Mouse (Mus musculus) MEL (cell line): ENCODE data around the gene Ndufa10. TPM values are rescaled to one million over a fixed set of nuclear protein-coding genes. Genes with fewer than 3 reads are reported as not detected.

Experiments used
- DNase-seq: peaks from one replicate; pipeline ENCODE4 v3.0.0; 2011; ENCODE audit warnings: low read depth, low spot score
- H3K27ac ChIP-seq: 2 replicates; pipeline ENCODE4 v1.5.1; 2012; ENCODE audit warnings: low read depth, mild to moderate bottlenecking, control low read depth, low read length, moderate library complexity; ENCODE audit not compliant: control insufficient read depth
- H3K27me3 ChIP-seq, 2 experiments: fragments of 150-350 bp in 1 of 2; sonication (generic) in 1 of 2; 2 replicates each; pipeline ENCODE4 v1.6.1; 2012; ENCODE audit warnings: low read length in 2 of 2, mild to moderate bottlenecking in 2 of 2, improper control_type of control experiment in 1 of 2, moderate library complexity in 1 of 2; ENCODE audit not compliant: insufficient read depth in 2 of 2, control insufficient read depth in 1 of 2
- H3K36me3 ChIP-seq, 2 experiments: 2 replicates each; pipeline ENCODE4 v1.6.1; 2012 to 2014; ENCODE audit warnings: low read length in 2 of 2, improper control_type of control experiment in 1 of 2, inconsistent platforms in 1 of 2, mild to moderate bottlenecking in 1 of 2; ENCODE audit not compliant: insufficient read depth in 2 of 2, control insufficient read depth in 1 of 2
- H3K4me1 ChIP-seq, 2 experiments: fragments of 150-350 bp in 1 of 2; sonication (generic) in 1 of 2; 2 replicates each; pipeline ENCODE4 v1.6.1; 2012; ENCODE audit warnings: low read length in 2 of 2, improper control_type of control experiment in 1 of 2, mild to moderate bottlenecking in 1 of 2; ENCODE audit not compliant: insufficient read depth in 2 of 2, control insufficient read depth in 1 of 2
- H3K4me3 ChIP-seq, 2 experiments: fragments of 150-350 bp in 1 of 2; sonication (generic) in 1 of 2; 2 replicates each; pipeline ENCODE4 v1.5.1; 2012; ENCODE audit warnings: low read depth in 2 of 2, low read length in 2 of 2, mild to moderate bottlenecking in 2 of 2, moderate library complexity in 2 of 2, control low read depth in 1 of 2, improper control_type of control experiment in 1 of 2; ENCODE audit not compliant: control insufficient read depth in 1 of 2, insufficient read depth in 1 of 2
- H3K79me2 ChIP-seq: 2 replicates; pipeline ENCODE4 v1.6.1; 2012; ENCODE audit warnings: mild to moderate bottlenecking, low read length, moderate library complexity; ENCODE audit not compliant: control insufficient read depth, poor library complexity, insufficient read depth
- H3K9ac ChIP-seq: 2 replicates; pipeline ENCODE4 v1.6.1; 2012; ENCODE audit warnings: low read depth, mild to moderate bottlenecking, control low read depth, low read length, moderate library complexity; ENCODE audit not compliant: control insufficient read depth, poor library complexity, severe bottlenecking
- H3K9me3 ChIP-seq: fragments of 150-350 bp; sonication (generic); replicated peaks from 2 replicates; pipeline ENCODE4 v1.6.1; 2012; ENCODE audit warnings: mild to moderate bottlenecking, low read length, improper control_type of control experiment, moderate library complexity; ENCODE audit not compliant: insufficient read depth
- BHLHE40 ChIP-seq: IDR thresholded peaks from 2 replicates; pipeline ENCODE4 v1.6.1; 2012; ENCODE audit warnings: low read depth, mild to moderate bottlenecking, inconsistent platforms, low read length, improper control_type of control experiment, borderline replicate concordance
- CHD1 ChIP-seq: IDR thresholded peaks from 2 replicates; pipeline ENCODE4 v1.6.1; 2012; ENCODE audit warnings: low read depth, mild to moderate bottlenecking, inconsistent platforms, low read length, improper control_type of control experiment
- CHD2 ChIP-seq: IDR thresholded peaks from 2 replicates; pipeline ENCODE4 v1.6.1; 2011; ENCODE audit warnings: low read length, improper control_type of control experiment
- CTCF ChIP-seq, 3 experiments: IDR thresholded peaks in 2 of 3; conservative IDR thresholded peaks in 1 of 3; 2 replicates each; pipeline ENCODE4 v1.5.1; 2011 to 2012; ENCODE audit warnings: low read length in 3 of 3, low read depth in 2 of 3, mild to moderate bottlenecking in 2 of 3, improper control_type of control experiment in 1 of 3, inconsistent platforms in 1 of 3, mixed read lengths in 1 of 3, moderate library complexity in 1 of 3; ENCODE audit not compliant: control insufficient read depth in 1 of 3, insufficient read depth in 1 of 3, poor library complexity in 1 of 3, severe bottlenecking in 1 of 3
- ETS1 ChIP-seq: IDR thresholded peaks from 2 replicates; pipeline ENCODE4 v1.6.1; 2012; ENCODE audit warnings: low read depth, mild to moderate bottlenecking, inconsistent platforms, low read length, improper control_type of control experiment, moderate library complexity
- GABPA ChIP-seq: IDR thresholded peaks from 2 replicates; pipeline ENCODE4 v1.6.1; 2012; ENCODE audit warnings: low read depth, mild to moderate bottlenecking, inconsistent platforms, low read length, improper control_type of control experiment, moderate library complexity
- MAFK ChIP-seq: IDR thresholded peaks from 2 replicates; pipeline ENCODE4 v1.6.1; 2011; ENCODE audit warnings: low read depth, mild to moderate bottlenecking, low read length, improper control_type of control experiment, borderline replicate concordance
- MAX ChIP-seq: IDR thresholded peaks from 2 replicates; pipeline ENCODE4 v1.6.1; 2011; ENCODE audit warnings: low read length, improper control_type of control experiment
- MEF2A ChIP-seq: IDR thresholded peaks from 2 replicates; pipeline ENCODE4 v1.6.1; 2014; ENCODE audit warnings: low read depth, mild to moderate bottlenecking, inconsistent platforms, low read length, improper control_type of control experiment; ENCODE audit not compliant: poor library complexity, insufficient replicate concordance, severe bottlenecking; ENCODE audit errors: extremely low read depth
- MXI1 ChIP-seq: IDR thresholded peaks from 2 replicates; pipeline ENCODE4 v1.6.1; 2011; ENCODE audit warnings: mild to moderate bottlenecking, low read depth, low read length, improper control_type of control experiment
- MYB ChIP-seq: IDR thresholded peaks from 2 replicates; pipeline ENCODE4 v1.6.1; 2011; ENCODE audit warnings: mild to moderate bottlenecking, low read depth, low read length, improper control_type of control experiment
- POLR2AphosphoS2 ChIP-seq: IDR thresholded peaks from 2 replicates; pipeline ENCODE4 v1.6.1; 2011; ENCODE audit warnings: low read length, improper control_type of control experiment
- POLR2AphosphoS5 ChIP-seq: IDR thresholded peaks from 2 replicates; pipeline ENCODE4 v1.6.1; 2012; ENCODE audit warnings: low read depth, borderline replicate concordance, mild to moderate bottlenecking, inconsistent platforms, low read length, moderate library complexity, mixed read lengths
- SIN3A ChIP-seq: IDR thresholded peaks from 2 replicates; pipeline ENCODE4 v1.6.1; 2012; ENCODE audit warnings: low read length, improper control_type of control experiment, inconsistent platforms
- SMC3 ChIP-seq: IDR thresholded peaks from 2 replicates; pipeline ENCODE4 v1.6.1; 2011; ENCODE audit warnings: low read depth, low read length, improper control_type of control experiment
- TBP ChIP-seq: IDR thresholded peaks from 2 replicates; pipeline ENCODE4 v1.8.0; 2011; ENCODE audit warnings: low read depth, low read length, improper control_type of control experiment
- TCF12 ChIP-seq: IDR thresholded peaks from 2 replicates; pipeline ENCODE4 v1.6.1; 2014; ENCODE audit warnings: low read depth, mild to moderate bottlenecking, inconsistent platforms, low read length, improper control_type of control experiment, moderate library complexity
- USF2 ChIP-seq, 2 experiments: IDR thresholded peaks; 2 replicates each; pipeline ENCODE4 v1.6.1; 2011 to 2012; ENCODE audit warnings: improper control_type of control experiment in 2 of 2, low read length in 2 of 2, borderline replicate concordance in 1 of 2, inconsistent platforms in 1 of 2, low read depth in 1 of 2, mild to moderate bottlenecking in 1 of 2; ENCODE audit not compliant: insufficient read depth in 1 of 2
- ZC3H11A ChIP-seq: IDR thresholded peaks from 2 replicates; pipeline ENCODE4 v1.6.1; 2012; ENCODE audit warnings: low read depth, mild to moderate bottlenecking, inconsistent platforms, low read length, improper control_type of control experiment
- ZMIZ1 ChIP-seq: IDR thresholded peaks from 2 replicates; pipeline ENCODE4 v1.6.1; 2012; ENCODE audit warnings: low read depth, mild to moderate bottlenecking, inconsistent platforms, low read length, improper control_type of control experiment, moderate library complexity
- ZNF384 ChIP-seq: IDR thresholded peaks from 2 replicates; pipeline ENCODE4 v1.6.1; 2012; ENCODE audit warnings: low read depth, mild to moderate bottlenecking, inconsistent platforms, low read length, improper control_type of control experiment
- polyA plus RNA-seq, 2 experiments: library from polyadenylated mRNA; stranded (reverse) in 1 of 2; unstranded in 1 of 2; fragments of >175 nt in 1 of 2; fragments of >200 nt in 1 of 2; gene quantifications; 2 replicates each; pipeline versions ENCODE4 v1.2.1 to v1.2.4; 2012; ENCODE audit warnings: low replicate concordance in 2 of 2, low read depth in 1 of 2; ENCODE audit not compliant: insufficient read length in 2 of 2, insufficient read depth in 1 of 2, missing spikeins in 1 of 2
- total RNA-seq: library from RNA; depleted of rRNA; stranded (reverse); fragments of 300-350 nt; gene quantifications from 2 replicates; pipeline ENCODE4 v1.2.3, GENCODE M21; 2012

Ndufa10 gene
- total and polyA plus RNA-seq, 3 experiments: 228 to 873 (median 533) TPM

DNA sequence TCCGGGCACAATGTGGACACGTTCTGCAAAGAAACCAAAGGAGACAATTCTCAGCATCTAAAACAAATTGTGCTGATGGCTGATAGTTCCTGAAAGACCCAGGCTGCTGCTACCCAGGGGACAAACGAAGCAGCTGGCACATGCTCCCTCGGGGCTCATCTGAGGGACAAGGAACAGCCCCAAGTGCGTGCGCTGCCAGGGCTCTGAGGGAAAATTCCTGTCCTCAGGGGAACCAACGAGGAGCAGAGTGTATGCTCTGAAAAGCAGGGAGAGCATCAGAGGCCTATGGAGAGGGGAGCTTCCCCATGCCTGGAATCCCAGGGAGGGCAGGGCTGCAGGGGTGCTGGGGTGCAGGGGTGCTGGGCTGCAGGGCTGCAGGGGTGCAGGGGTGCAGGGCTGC lies 48.9 kb downstream of the Ndufa10 start:
- no peak for TF ChIP-seq MAFK
- TF ChIP-seq SMC3: no peak
- no peak for TF ChIP-seq SIN3A
- TF ChIP-seq POLR2AphosphoS5: no peak
- no peak for TF ChIP-seq POLR2AphosphoS2
- TF ChIP-seq ETS1: no peak
- TF ChIP-seq CTCF (IDR thresholded peaks at IDR 0.05 in 2 of 3, conservative IDR thresholded peaks at IDR 0.05 in 1 of 3; ENCODE audit: control insufficient read depth in 1 of 3, insufficient read depth in 1 of 3, low read depth in 2 of 3, low read length in 3 of 3, poor library complexity in 1 of 3, severe bottlenecking in 1 of 3): no peak
- TF ChIP-seq TBP: no peak
- TF ChIP-seq ZNF384: no peak
- no peak for TF ChIP-seq MEF2A
- TF ChIP-seq, all 39 proteins: peak for 0
- peaks cover 0 to 2% of the 10 kb centered on the region in 2 experiments; a peak in 1 of 4 replicates for H3K27me3 ChIP-seq
- H3K9ac ChIP-seq: no peak overlapping the region
- no peaks in the 10 kb centered on the region for H3K79me2 ChIP-seq
- no peaks in the 10 kb centered on the region for H3K36me3 ChIP-seq
- no peak overlapping the region for H3K4me3 ChIP-seq
- H3K27ac ChIP-seq: no peak overlapping the region
- no peaks in the 10 kb centered on the region for H3K4me1 ChIP-seq
- DNase-seq: no peak
- H3K9me3 ChIP-seq: no peaks in the 10 kb centered on the region

- H3K9ac ChIP-seq: no peak overlapping the region
- TF ChIP-seq CHD2 (no peak), CTCF (IDR thresholded peaks at IDR 0.05 in 2 of 3, conservative IDR thresholded peaks at IDR 0.05 in 1 of 3; ENCODE audit: control insufficient read depth in 1 of 3, insufficient read depth in 1 of 3, low read depth in 2 of 3, low read length in 3 of 3, poor library complexity in 1 of 3, severe bottlenecking in 1 of 3) (no peak), CHD1 (no peak), ZC3H11A (no peak), POLR2AphosphoS2 (no peak), SMC3 (no peak), MAFK (no peak), POLR2AphosphoS5 (no peak), BHLHE40 (no peak)
- H3K4me3 ChIP-seq: no peak overlapping the region
- H3K4me1 ChIP-seq: no peaks in the 10 kb centered on the region
- no peaks in the 10 kb centered on the region for H3K36me3 ChIP-seq
- no peak for DNase-seq
- H3K27ac ChIP-seq: no peak overlapping the region
- H3K27me3 ChIP-seq: no peaks in the 10 kb centered on the region
- H3K9me3 ChIP-seq: no peaks in the 10 kb centered on the region
- no peaks in the 10 kb centered on the region for H3K79me2 ChIP-seq
Observed at GRCm38 (mm10) chr1:92405131-92405530, 68.5 kb downstream of the Ndufa10 start.

DNA sequence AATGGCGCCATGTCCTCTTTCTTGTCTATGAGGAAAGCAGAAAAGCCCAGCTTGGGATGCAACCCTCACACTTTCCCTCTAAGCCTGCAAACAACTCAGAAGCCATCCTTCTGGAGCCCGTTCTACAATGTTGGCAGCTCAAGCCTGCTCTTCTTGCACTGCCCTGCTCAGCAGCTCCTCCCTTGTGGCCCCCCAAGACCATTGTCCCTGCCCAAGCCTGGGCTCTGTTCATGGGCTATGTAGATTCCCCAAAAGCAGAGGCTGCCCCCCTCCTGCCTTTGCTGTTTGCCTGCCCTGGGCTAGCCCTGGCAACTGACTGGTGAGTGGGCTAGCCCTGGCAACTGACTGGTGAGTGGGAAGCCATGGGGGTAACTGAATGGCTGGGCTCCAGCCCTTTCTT lies 73.1 kb downstream of the Ndufa10 start:
- H3K9me3 ChIP-seq: no peaks in the 10 kb centered on the region
- no peak overlapping the region for H3K27ac ChIP-seq
- TF ChIP-seq MXI1 (no peak), ZC3H11A (no peak), TBP (no peak), TCF12 (no peak), SMC3 (no peak), BHLHE40 (no peak), MYB (no peak), MAX (no peak), MEF2A (no peak), GABPA (no peak), USF2 (IDR thresholded peaks at IDR 0.05; ENCODE audit: borderline replicate concordance in 1 of 2, insufficient read depth in 1 of 2, low read depth in 1 of 2, low read length in 2 of 2) (no peak), ZMIZ1 (no peak), ETS1 (no peak), CHD2 (no peak)
- no peaks in the 10 kb centered on the region for H3K36me3 ChIP-seq
- no peaks in the 10 kb centered on the region for H3K27me3 ChIP-seq
- H3K9ac ChIP-seq: no peak overlapping the region
- H3K79me2 ChIP-seq: no peaks in the 10 kb centered on the region
- no peaks in the 10 kb centered on the region for H3K4me1 ChIP-seq
- no peak for DNase-seq
- no peak overlapping the region for H3K4me3 ChIP-seq
